In the genomic region with DNA sequence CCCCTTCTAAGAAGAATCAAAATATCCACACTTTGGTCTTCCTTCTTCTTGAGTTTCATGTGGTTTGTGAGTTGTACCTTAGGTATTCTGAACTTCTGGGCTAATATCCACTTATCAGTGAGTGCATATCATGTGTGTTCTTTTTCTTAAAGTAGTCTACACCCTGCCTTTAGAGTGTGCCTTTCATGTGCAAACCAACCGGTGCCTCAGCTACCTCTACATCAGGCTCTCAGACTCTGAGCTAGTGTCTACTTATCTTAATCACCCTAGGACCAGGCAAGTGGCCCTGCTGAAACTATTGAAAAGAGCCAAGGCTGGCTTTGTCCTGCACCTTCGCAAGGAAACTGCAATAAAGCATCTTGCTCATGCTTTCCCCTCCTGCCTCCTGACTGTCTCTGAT, we compare ENCODE assay signal across 21 mouse cellular contexts.
DNase-seq lines count a peak whose midpoint lies in the region; ATAC-seq and TF ChIP-seq lines count a peak whose summit lies in the region.
"Had no signal": no experiment of that assay in that cellular context is flagged by ENCODE, and none has a peak within 500 bp of the region (broad histone marks: within the 10 kb centered on the region; RNA-seq: fewer than 3 reads in every experiment).

No protein-coding gene starts in this region.

- no peak overlapping the region for H3K9ac ChIP-seq in lung, embryonic 15.5 days
- H3K9ac ChIP-seq in midbrain, embryonic 13.5 days (replicated peaks): no peak overlapping the region
- no peak overlapping the region for H3K9ac ChIP-seq in stomach, embryonic 16.5 days (ENCODE audit: low read length)
- no peak overlapping the region for H3K9ac ChIP-seq in stomach, postnatal 0 days (ENCODE audit: low read length)
- H3K9ac ChIP-seq: embryonic facial prominence, embryonic 12.5 days; embryonic facial prominence, embryonic 15.5 days; forebrain, embryonic 15.5 days; hindbrain, embryonic 12.5 days; hindbrain, embryonic 15.5 days had no signal

- H3K4me2 ChIP-seq in lung, embryonic 15.5 days: no peak overlapping the region
- no peak overlapping the region for H3K4me2 ChIP-seq in midbrain, embryonic 13.5 days (replicated peaks)
- H3K4me2 ChIP-seq in stomach, embryonic 16.5 days (ENCODE audit: low read depth, low read length): no peak overlapping the region
- no peak overlapping the region for H3K4me2 ChIP-seq in stomach, postnatal 0 days (replicated peaks; ENCODE audit: low read depth)
- H3K4me2 ChIP-seq: embryonic facial prominence, embryonic 12.5 days; embryonic facial prominence, embryonic 15.5 days; forebrain, embryonic 15.5 days; heart, embryonic 11.5 days; hindbrain, embryonic 12.5 days; hindbrain, embryonic 15.5 days had no signal

- H3K4me3 ChIP-seq in lung, embryonic 15.5 days: no peak overlapping the region
- H3K4me3 ChIP-seq in lung, adult 2 months (replicated peaks; ENCODE audit: extremely low read depth, low read depth, low read length): no peak overlapping the region
- no peak overlapping the region for H3K4me3 ChIP-seq in midbrain, embryonic 10.5 days
- no peak overlapping the region for H3K4me3 ChIP-seq in midbrain, embryonic 13.5 days (replicated peaks)
- H3K4me3 ChIP-seq in stomach, embryonic 16.5 days (replicated peaks; ENCODE audit: low read length): no peak overlapping the region
- H3K4me3 ChIP-seq in stomach, postnatal 0 days (ENCODE audit: low read depth, low read length): no peak overlapping the region
- H3K4me3 ChIP-seq: embryonic facial prominence, embryonic 12.5 days; embryonic facial prominence, embryonic 15.5 days; forebrain, embryonic 15.5 days; heart, adult 2 months; hindbrain, embryonic 12.5 days; hindbrain, embryonic 15.5 days had no signal

- H3K36me3 ChIP-seq in lung, embryonic 15.5 days: no peaks in the 10 kb centered on the region
- H3K36me3 ChIP-seq in midbrain, embryonic 10.5 days: no peaks in the 10 kb centered on the region
- no peaks in the 10 kb centered on the region for H3K36me3 ChIP-seq in midbrain, embryonic 13.5 days
- 0 out of 2 replicates have a peak, but pooled peaks cover 3% of the 10 kb centered on the region for H3K36me3 ChIP-seq in stomach, embryonic 16.5 days (ENCODE audit: control insufficient read depth, insufficient read depth, low read length)
- no peaks in the 10 kb centered on the region for H3K36me3 ChIP-seq in stomach, postnatal 0 days (ENCODE audit: control insufficient read depth, insufficient read depth, low read length)
- H3K36me3 ChIP-seq: embryonic facial prominence, embryonic 12.5 days; embryonic facial prominence, embryonic 15.5 days; forebrain, embryonic 15.5 days; hindbrain, embryonic 12.5 days; hindbrain, embryonic 15.5 days had no signal

- H3K9me3 ChIP-seq in lung, embryonic 15.5 days: no peaks in the 10 kb centered on the region
- H3K9me3 ChIP-seq in midbrain, embryonic 10.5 days (replicated peaks): no peaks in the 10 kb centered on the region
- H3K9me3 ChIP-seq in midbrain, embryonic 13.5 days: no peaks in the 10 kb centered on the region
- H3K9me3 ChIP-seq in stomach, embryonic 16.5 days (replicated peaks; ENCODE audit: control insufficient read depth, low read length): no peaks in the 10 kb centered on the region
- no peaks in the 10 kb centered on the region for H3K9me3 ChIP-seq in stomach, postnatal 0 days (ENCODE audit: control insufficient read depth, low read length)
- H3K9me3 ChIP-seq: embryonic facial prominence, embryonic 12.5 days; embryonic facial prominence, embryonic 15.5 days; forebrain, embryonic 15.5 days; hindbrain, embryonic 12.5 days; hindbrain, embryonic 15.5 days had no signal

- H3K27me3 ChIP-seq in lung, embryonic 15.5 days: no peaks in the 10 kb centered on the region
- no peaks in the 10 kb centered on the region for H3K27me3 ChIP-seq in midbrain, embryonic 10.5 days (ENCODE audit: low read depth, poor library complexity, severe bottlenecking)
- no peaks in the 10 kb centered on the region for H3K27me3 ChIP-seq in midbrain, embryonic 13.5 days
- no peaks in the 10 kb centered on the region for H3K27me3 ChIP-seq in stomach, embryonic 16.5 days (ENCODE audit: control insufficient read depth, insufficient read depth, low read length)
- no peaks in the 10 kb centered on the region for H3K27me3 ChIP-seq in stomach, postnatal 0 days (ENCODE audit: control insufficient read depth, insufficient read depth, low read length)
- H3K27me3 ChIP-seq: embryonic facial prominence, embryonic 15.5 days; forebrain, embryonic 15.5 days; hindbrain, embryonic 15.5 days had no signal

- no peak for ATAC-seq in lung, embryonic 15.5 days (ENCODE audit: borderline replicate concordance, extremely low read depth, low FRiP score, low TSS enrichment)
- ATAC-seq in midbrain, embryonic 13.5 days: no peak
- ATAC-seq in stomach, embryonic 16.5 days (ENCODE audit: insufficient read depth, low FRiP score): no peak
- ATAC-seq in stomach, postnatal 0 days (ENCODE audit: low FRiP score, low TSS enrichment): no peak
- ATAC-seq: CD4-positive, CD25-positive, alpha-beta regulatory T cell, adult 4 months; forebrain, embryonic 15.5 days had no signal

- H3K4me1 ChIP-seq in lung, embryonic 15.5 days: peaks cover 21% of the 10 kb centered on the region; the same call in 1 of the 2 replicates
- H3K4me1 ChIP-seq in lung, adult 2 months (ENCODE audit: control insufficient read depth, insufficient read depth, low read length): no peaks in the 10 kb centered on the region
- peaks cover 20% of the 10 kb centered on the region for H3K4me1 ChIP-seq in midbrain, embryonic 10.5 days
- H3K4me1 ChIP-seq in midbrain, embryonic 13.5 days (replicated peaks): peaks cover 16% of the 10 kb centered on the region
- H3K4me1 ChIP-seq in stomach, embryonic 16.5 days (ENCODE audit: control insufficient read depth, insufficient read depth, low read length): peaks cover 14% of the 10 kb centered on the region
- H3K4me1 ChIP-seq in stomach, postnatal 0 days (replicated peaks; ENCODE audit: control insufficient read depth, insufficient read depth): no peaks in the 10 kb centered on the region
- H3K4me1 ChIP-seq: embryonic facial prominence, embryonic 15.5 days had no signal

- no peak for TF ChIP-seq EP300 in stomach, postnatal 0 days (optimal IDR thresholded peaks at IDR 0.05)

- DNase-seq in lung, adult 2 months: no peak
- DNase-seq in midbrain, embryonic 10.5 days (ENCODE audit: low spot score): no peak
- no peak for DNase-seq in stomach, postnatal 0 days (ENCODE audit: low spot score)
- DNase-seq: adrenal gland, adult 2 months; adrenal gland, postnatal 14 days; cerebellum, adult 11 months; cerebellum, adult 2 months; cerebellum, adult 9-11 months; cerebellum, postnatal 25 days; gastrocnemius, postnatal 25 days; heart, adult 2 months had no signal

- WGBS in lung, embryonic 15.5 days: 29% methylated on average over 2 of the region's 2 CpGs
- WGBS in lung, adult 2 months: 72% methylated on average over 2 of the region's 2 CpGs
- 27% methylated on average over 2 of the region's 2 CpGs for WGBS in midbrain, embryonic 10.5 days
- WGBS in midbrain, embryonic 13.5 days: 13% methylated on average over 2 of the region's 2 CpGs
- WGBS in stomach, embryonic 16.5 days: 57% methylated on average over 2 of the region's 2 CpGs
- WGBS in stomach, postnatal 0 days: 53% methylated on average over 2 of the region's 2 CpGs

- no peak for TF ChIP-seq CTCF in lung, adult 2 months (IDR thresholded peaks at IDR 0.05; ENCODE audit: insufficient read depth, low read length)
- TF ChIP-seq CTCF in stomach, postnatal 0 days (IDR thresholded peaks at IDR 0.05; ENCODE audit: low read depth): no peak

- TF ChIP-seq POLR2A in lung, adult 2 months (IDR thresholded peaks at IDR 0.05; ENCODE audit: borderline replicate concordance, extremely low read depth, low read depth, low read length): no peak

- peak overlapping the region; percentile 57 for H3K27ac ChIP-seq in lung, embryonic 15.5 days
- H3K27ac ChIP-seq in midbrain, embryonic 10.5 days (replicated peaks): peak overlapping the region; percentile 70
- H3K27ac ChIP-seq in midbrain, embryonic 13.5 days: no peak overlapping the region
- H3K27ac ChIP-seq in stomach, embryonic 16.5 days (ENCODE audit: low read length): peak overlapping the region; percentile 55
- H3K27ac ChIP-seq in stomach, postnatal 0 days (replicated peaks): 0 out of 2 replicates have a peak overlapping the region, but pooled peaks have one; percentile 25
- H3K27ac ChIP-seq: embryonic facial prominence, embryonic 12.5 days; embryonic facial prominence, embryonic 15.5 days; forebrain, embryonic 15.5 days; heart, adult 2 months; hindbrain, embryonic 12.5 days; hindbrain, embryonic 15.5 days had no signal
